Mouse (Mus musculus): ENCODE measurements around the gene Lrrc4c. TPM values are rescaled to one million over a fixed set of nuclear protein-coding genes. Genes with fewer than 3 reads are reported as not detected.

Lrrc4c gene
- polyA plus RNA-seq, 1 experiment from 2014 or later = 2.0 TPM

Small RNA genes within 50 kb of the gene (microRNA-seq; reads per million reads assigned to microRNA genes)
- gene Gm44320 = not detected
